Mouse (Mus musculus) embryonic facial prominence, embryonic 11.5 days (tissue): ENCODE data around the gene St5. TPM values are rescaled to one million over a fixed set of nuclear protein-coding genes. Genes with fewer than 3 reads are reported as not detected.

Experiments used
- ATAC-seq: fragments of 200-750 bp; cut with Nextera tagmentation; replicated peaks from 2 replicates; pipeline ENCODE4 v1.8.0; 2017; ENCODE audit warnings: low read depth; ENCODE audit not compliant: insufficient number of reproducible peaks, low FRiP score, low TSS enrichment
- DNase-seq: peaks from one replicate; pipeline ENCODE4 v3.0.0-alpha.2; 2015; ENCODE audit warnings: low spot score
- H3K27ac ChIP-seq: fragments of 300-500 bp; sonication (generic); replicated peaks from 2 replicates; pipeline ENCODE4 v1.5.1; 2014; ENCODE audit warnings: mild to moderate bottlenecking, low read depth, low read length, control low read depth
- H3K27me3 ChIP-seq: fragments of 300-500 bp; sonication (generic); 2 replicates; pipeline ENCODE4 v1.6.1; 2014; ENCODE audit warnings: mild to moderate bottlenecking, low read length, moderate library complexity, mixed read lengths; ENCODE audit not compliant: control insufficient read depth, insufficient read depth
- H3K36me3 ChIP-seq: fragments of 300-500 bp; sonication (generic); replicated peaks from 2 replicates; pipeline ENCODE4 v1.6.1; 2014; ENCODE audit warnings: low read depth, mild to moderate bottlenecking, low read length, moderate library complexity, mixed read lengths; ENCODE audit not compliant: control insufficient read depth, insufficient read depth
- H3K4me1 ChIP-seq: fragments of 300-500 bp; sonication (generic); 2 replicates; pipeline ENCODE4 v1.6.1; 2014; ENCODE audit warnings: low read length, mixed read lengths; ENCODE audit not compliant: control insufficient read depth, insufficient read depth
- H3K4me2 ChIP-seq: fragments of 300-500 bp; sonication (generic); 2 replicates; pipeline ENCODE4 v1.6.1; 2014; ENCODE audit warnings: low read depth, mild to moderate bottlenecking, control low read depth, low read length, moderate library complexity
- H3K4me3 ChIP-seq: fragments of 300-500 bp; sonication (generic); 2 replicates; pipeline ENCODE4 v1.5.1; 2014; ENCODE audit warnings: low read depth, low read length, control low read depth
- H3K9ac ChIP-seq: fragments of 300-500 bp; sonication (generic); replicated peaks from 2 replicates; pipeline ENCODE4 v1.6.1; 2014; ENCODE audit warnings: mild to moderate bottlenecking, control low read depth, low read length
- H3K9me3 ChIP-seq: fragments of 300-500 bp; sonication (generic); replicated peaks from 2 replicates; pipeline ENCODE4 v1.6.1; 2016; ENCODE audit warnings: mild to moderate bottlenecking, low read length, inconsistent platforms, mixed read lengths; ENCODE audit not compliant: control insufficient read depth
- WGBS: fragments of 180-500 bp; shearing (Covaris S2); extraction: QIAGEN DNeasy Blood & Tissue Kit; methylation state at CpG from one replicate; pipeline ENCODE4 v1.1.7; 2014; 5-methylcytosine and 5-hydroxymethylcytosine counted together
- polyA plus RNA-seq: library from polyadenylated mRNA; unstranded; fragments of >200 nt; fragmentation: Nextera tagmentation; extraction: Ambion mirVana; gene quantifications from 2 replicates; pipeline ENCODE4 v1.2.1, GENCODE M21; 2014

Gene St5
- polyA plus RNA-seq, 1 experiment from 2014 or later = 37.7 TPM

DNA sequence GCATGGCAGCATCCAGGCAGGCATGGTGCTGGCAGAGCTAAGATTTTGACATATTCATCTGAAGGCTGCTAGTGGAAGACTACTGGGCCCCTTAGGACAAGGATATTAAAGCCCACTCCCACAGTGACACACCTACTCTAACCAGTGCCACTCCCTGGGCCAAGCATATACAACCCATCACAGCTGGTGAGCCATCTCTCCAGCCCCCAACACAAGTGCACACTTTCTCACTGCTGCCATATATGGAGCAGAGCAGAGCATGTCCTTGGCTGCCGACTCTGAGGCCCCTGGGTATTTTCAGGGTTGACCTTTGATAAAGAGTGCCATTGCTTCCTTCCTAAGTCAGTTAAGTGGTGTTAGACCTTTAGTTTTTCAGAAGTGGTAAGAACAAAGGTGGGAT is 6.7 kb upstream of the St5 start:
- no peak for ATAC-seq
- H3K27me3 ChIP-seq = no peaks in the 10 kb centered on the region
- no peaks in the 10 kb centered on the region for H3K4me1 ChIP-seq
- WGBS = 66% methylated on average over 1 of the region's 1 CpGs
- H3K9ac ChIP-seq = no peak overlapping the region
- H3K4me2 ChIP-seq = no peak overlapping the region
- H3K36me3 ChIP-seq = no peaks in the 10 kb centered on the region
- H3K9me3 ChIP-seq = no peaks in the 10 kb centered on the region
- DNase-seq = no peak
- H3K27ac ChIP-seq = no peak overlapping the region
- H3K4me3 ChIP-seq = no peak overlapping the region

DNA sequence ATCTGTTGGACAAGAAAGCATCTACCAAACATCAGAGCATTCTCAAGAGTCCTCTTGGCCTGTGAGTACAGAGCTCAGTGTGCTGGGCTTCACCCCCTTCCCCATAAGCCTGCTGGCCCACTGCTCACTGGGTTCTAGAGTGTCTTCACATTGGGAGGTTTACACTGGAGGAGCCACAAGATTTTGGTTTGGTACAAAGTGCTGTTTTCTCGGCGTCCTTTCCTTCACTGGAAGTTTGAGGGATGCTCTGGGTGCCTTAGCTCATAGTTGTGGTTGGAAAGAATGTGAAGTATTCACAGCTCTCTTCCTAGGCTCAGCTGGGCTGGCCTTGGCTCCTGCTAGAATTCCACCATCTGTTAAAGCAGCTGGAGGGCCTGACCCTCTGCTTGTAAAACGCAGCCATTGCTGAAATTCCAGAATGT is 5.6 kb upstream of the St5 start:
- Histone ChIP-seq H3K36me3 (no peaks in the 10 kb centered on the region), H3K4me3 (no peak overlapping the region), H3K4me2 (no peak overlapping the region), H3K27ac (no peak overlapping the region), H3K9ac (no peak overlapping the region), H3K9me3 (no peaks in the 10 kb centered on the region), H3K27me3 (no peaks in the 10 kb centered on the region), H3K4me1 (no peaks in the 10 kb centered on the region)
- 45% methylated on average over 3 of the region's 3 CpGs for WGBS
- no peak for ATAC-seq
- DNase-seq = peak; percentile 35

DNA sequence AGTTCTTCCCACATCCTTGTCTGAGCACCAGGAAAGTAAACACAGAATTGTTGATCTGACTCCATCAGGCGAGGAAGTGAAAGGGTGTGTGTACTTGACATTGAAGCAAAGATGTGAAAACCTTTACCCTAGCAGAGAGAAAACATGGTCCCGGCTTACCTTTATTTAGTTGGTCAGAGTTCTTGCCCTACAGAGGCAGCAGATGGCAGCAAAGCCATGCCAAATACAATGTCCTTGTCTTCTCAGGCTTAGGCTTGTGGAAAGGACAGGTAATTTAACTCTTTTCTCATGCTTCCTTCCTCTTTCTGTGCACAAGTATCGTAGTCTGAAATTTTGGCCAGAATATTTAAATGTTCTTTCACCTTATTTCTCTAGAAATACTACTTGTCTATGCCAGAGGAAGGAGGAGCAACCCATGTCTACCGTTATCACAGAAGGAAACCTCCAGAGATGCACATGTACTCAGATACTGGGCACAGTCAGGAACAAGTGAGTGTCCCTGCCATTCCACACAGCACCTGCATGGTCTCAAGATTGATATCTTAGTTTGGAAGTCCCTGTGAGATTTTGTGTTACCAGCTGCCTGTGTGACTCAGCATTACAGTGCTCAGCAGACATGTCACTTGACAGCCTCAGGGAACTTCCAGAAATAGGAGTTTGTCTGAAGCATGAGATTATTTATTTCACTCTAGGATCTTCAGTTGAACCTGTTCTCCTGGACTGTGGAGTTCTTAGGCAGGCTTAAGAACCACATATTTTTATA is 3.8 kb upstream of the St5 start:
- Histone ChIP-seq H3K27ac (no peak overlapping the region), H3K27me3 (no peaks in the 10 kb centered on the region), H3K4me3 (no peak overlapping the region), H3K9me3 (no peaks in the 10 kb centered on the region), H3K36me3 (no peaks in the 10 kb centered on the region), H3K9ac (no peak overlapping the region), H3K4me2 (no peak overlapping the region), H3K4me1 (no peaks in the 10 kb centered on the region)
- DNase-seq (peak; percentile 56), ATAC-seq (no peak)
- WGBS = 54% methylated on average over 4 of the region's 4 CpGs

DNA sequence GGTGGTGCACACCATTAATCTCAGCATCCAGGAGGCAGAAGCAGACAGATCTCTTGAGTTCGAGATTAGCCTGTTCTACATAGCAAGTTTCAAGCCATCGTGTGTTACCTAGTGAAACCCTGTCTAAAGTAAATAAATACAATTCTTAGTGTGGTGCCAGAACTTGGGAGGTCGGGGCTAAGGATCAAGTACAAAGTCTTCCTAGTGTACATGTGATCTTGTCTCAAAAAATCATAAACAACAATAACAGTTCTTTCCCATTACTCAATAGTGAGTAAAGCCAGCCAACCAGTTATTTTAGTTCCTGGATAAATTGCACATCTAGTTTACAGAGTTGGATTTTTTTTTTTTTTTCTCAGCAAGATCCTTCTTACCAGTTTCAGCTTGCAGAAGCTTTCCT is 1.1 kb upstream of the St5 start:
- Histone ChIP-seq H3K27ac (no peak overlapping the region), H3K4me1 (no peaks in the 10 kb centered on the region), H3K9me3 (no peaks in the 10 kb centered on the region), H3K9ac (peak overlapping the region; percentile 78; the same call in 1 of the 2 replicates), H3K27me3 (no peaks in the 10 kb centered on the region), H3K4me3 (peak overlapping the region; percentile 67), H3K4me2 (peak overlapping the region; percentile 73), H3K36me3 (no peaks in the 10 kb centered on the region)
- 60% methylated on average over 3 of the region's 3 CpGs for WGBS
- ATAC-seq (no peak), DNase-seq (no peak)

DNA sequence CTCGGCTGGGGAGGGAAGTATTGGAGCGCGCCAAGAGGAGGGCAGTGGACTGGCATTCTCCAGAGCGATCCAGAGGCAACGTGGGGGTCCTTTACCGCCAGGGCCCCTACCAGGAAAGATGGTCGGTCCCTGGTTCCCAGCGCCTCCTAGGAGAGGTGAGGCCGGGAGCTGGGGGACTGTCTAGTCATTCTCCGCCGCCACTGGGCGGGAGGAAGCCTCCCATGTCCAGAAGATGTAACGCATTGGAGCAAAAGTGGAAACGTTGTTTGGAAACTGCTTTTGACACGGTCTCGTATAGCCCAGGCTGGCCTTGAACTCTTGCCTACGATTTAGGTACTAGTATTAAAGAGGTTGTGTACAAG is 592 bp upstream of the St5 start:
- peak overlapping the region; percentile 52; the same call in 1 of the 2 replicates for H3K27ac ChIP-seq
- H3K36me3 ChIP-seq = no peaks in the 10 kb centered on the region
- H3K4me1 ChIP-seq = no peaks in the 10 kb centered on the region
- peak overlapping the region; percentile 67 for H3K4me3 ChIP-seq
- no peaks in the 10 kb centered on the region for H3K27me3 ChIP-seq
- H3K9ac ChIP-seq = peak overlapping the region; percentile 78
- 2% methylated on average over 17 of the region's 17 CpGs for WGBS
- H3K9me3 ChIP-seq = no peaks in the 10 kb centered on the region
- no peak for DNase-seq
- peak overlapping the region; percentile 73 for H3K4me2 ChIP-seq
- ATAC-seq = no peak; the same call in 1 of the 2 replicates

DNA sequence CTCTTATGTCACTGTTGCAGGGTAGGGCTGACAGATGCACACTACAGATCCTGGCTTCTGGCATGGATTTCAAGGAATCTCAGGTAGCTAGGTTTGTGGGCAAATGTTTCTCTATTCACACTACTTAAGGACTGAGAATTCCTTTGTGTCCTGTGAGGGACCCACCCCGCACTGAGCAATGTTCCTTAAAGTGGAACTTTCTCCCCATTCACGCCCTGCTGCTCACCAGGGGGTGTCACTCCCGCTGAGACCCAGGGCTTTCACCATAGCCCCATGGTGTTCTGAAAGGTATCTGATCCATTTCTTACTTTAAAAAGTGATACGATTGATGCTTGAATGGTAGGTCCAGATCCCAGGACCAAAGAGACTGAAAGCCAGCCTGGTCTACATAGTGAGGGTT is 684 bp downstream of the St5 start:
- Histone ChIP-seq H3K36me3 (no peaks in the 10 kb centered on the region), H3K27ac (no peak overlapping the region), H3K4me3 (no peak overlapping the region; the same call in 1 of the 2 replicates), H3K4me2 (no peak overlapping the region; the same call in 1 of the 2 replicates), H3K27me3 (no peaks in the 10 kb centered on the region), H3K9ac (no peak overlapping the region), H3K9me3 (no peaks in the 10 kb centered on the region), H3K4me1 (no peaks in the 10 kb centered on the region)
- DNase-seq = no peak
- WGBS = 40% methylated on average over 4 of the region's 4 CpGs
- ATAC-seq = no peak

DNA sequence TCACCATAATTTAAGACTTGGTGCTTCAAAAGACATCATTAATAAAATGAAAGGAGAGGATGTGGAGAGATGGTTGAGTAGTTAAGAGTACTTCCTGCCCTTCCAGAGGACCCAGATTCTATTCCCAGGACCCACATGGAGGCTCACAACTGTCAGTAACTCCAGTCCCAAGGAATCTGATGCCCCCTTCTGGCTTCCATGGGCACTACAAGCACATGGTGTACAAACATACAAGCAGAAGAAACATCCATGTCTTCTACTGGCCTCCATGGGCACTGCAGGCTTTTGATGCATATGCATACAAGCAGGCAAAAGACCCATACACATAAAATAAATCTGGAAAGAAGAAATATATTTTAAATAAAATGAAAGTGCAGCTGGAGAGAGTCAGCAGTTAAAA is 3.2 kb downstream of the St5 start:
- no peaks in the 10 kb centered on the region for H3K27me3 ChIP-seq
- DNase-seq = no peak
- no peaks in the 10 kb centered on the region for H3K36me3 ChIP-seq
- no peak for ATAC-seq
- H3K9ac ChIP-seq = no peak overlapping the region
- H3K4me2 ChIP-seq = no peak overlapping the region
- no peaks in the 10 kb centered on the region for H3K4me1 ChIP-seq
- H3K27ac ChIP-seq = no peak overlapping the region
- no peak overlapping the region for H3K4me3 ChIP-seq
- no peaks in the 10 kb centered on the region for H3K9me3 ChIP-seq

DNA sequence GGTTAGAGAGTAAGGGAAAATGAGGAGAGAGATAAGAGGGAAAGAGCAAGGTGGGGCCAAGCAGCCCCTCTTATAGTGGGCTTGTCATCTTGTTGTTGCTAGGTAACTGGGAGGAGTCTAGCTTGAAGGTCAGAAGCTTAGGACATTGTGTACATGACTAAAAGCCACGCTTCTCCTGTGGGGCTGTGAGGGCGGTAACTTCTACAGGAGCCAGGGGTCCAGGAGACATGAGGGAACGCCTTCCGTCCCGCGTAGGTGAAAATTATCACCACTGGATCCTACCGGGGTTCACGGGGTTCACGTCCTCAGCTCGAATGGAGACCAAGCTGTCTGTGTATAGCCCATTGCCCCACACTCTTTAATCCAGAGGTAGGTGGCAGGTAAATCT is 8.1 kb downstream of the St5 start:
- Histone ChIP-seq H3K9ac (no peak overlapping the region), H3K36me3 (no peaks in the 10 kb centered on the region), H3K4me2 (no peak overlapping the region), H3K27me3 (no peaks in the 10 kb centered on the region), H3K27ac (no peak overlapping the region), H3K9me3 (no peaks in the 10 kb centered on the region), H3K4me3 (no peak overlapping the region), H3K4me1 (no peaks in the 10 kb centered on the region)
- 91% methylated on average over 10 of the region's 10 CpGs for WGBS
- DNase-seq (no peak), ATAC-seq (no peak)
